Mouse (Mus musculus) 3T3-L1 (cell line): ENCODE results near the gene C1qtnf7.

ENCODE experiments used
- DNase-seq: peaks from one replicate; pipeline ENCODE4 v3.0.0-alpha.2; 2015; ENCODE audit warnings: low read depth, low spot score

The C1qtnf7 gene

GRCm38 (mm10) chr5:43539168-43539516 is 23.8 kb downstream of the C1qtnf7 start:
- no peak for DNase-seq

GRCm38 (mm10) chr5:43539871-43540270 is 24.5 kb downstream of the C1qtnf7 start:
- DNase-seq, result no peak

- no peak for DNase-seq
Measured at GRCm38 (mm10) chr5:43541492-43541891, 26.2 kb downstream of the C1qtnf7 start.

GRCm38 (mm10) chr5:43542246-43542845 is 27.0 kb downstream of the C1qtnf7 start:
- no peak for DNase-seq

GRCm38 (mm10) chr5:43549951-43550350 is 34.6 kb downstream of the C1qtnf7 start:
- no peak for DNase-seq

- DNase-seq, result no peak
Measured at GRCm38 (mm10) chr5:43550444-43550843, 35.1 kb downstream of the C1qtnf7 start.

GRCm38 (mm10) chr5:43554871-43555270 is 39.5 kb downstream of the C1qtnf7 start:
- DNase-seq, result no peak

- no peak for DNase-seq
Measured at GRCm38 (mm10) chr5:43555406-43555805, 40.1 kb downstream of the C1qtnf7 start.

- DNase-seq, result no peak
Measured at GRCm38 (mm10) chr5:43557436-43557835, 42.1 kb downstream of the C1qtnf7 start.

GRCm38 (mm10) chr5:43561639-43562252 is 46.4 kb downstream of the C1qtnf7 start:
- DNase-seq, result no peak

- DNase-seq, result no peak
Measured at GRCm38 (mm10) chr5:43569720-43570359, 54.5 kb downstream of the C1qtnf7 start.

- peak; percentile 19 for DNase-seq
Measured at GRCm38 (mm10) chr5:43582876-43583275, 67.5 kb downstream of the C1qtnf7 start.

- DNase-seq, result no peak
Measured at GRCm38 (mm10) chr5:43583326-43584120, 68.2 kb downstream of the C1qtnf7 start.

GRCm38 (mm10) chr5:43584464-43584863 is 69.1 kb downstream of the C1qtnf7 start:
- no peak for DNase-seq

- DNase-seq, result no peak
Measured at GRCm38 (mm10) chr5:43585406-43586245, 70.3 kb downstream of the C1qtnf7 start.

- DNase-seq, result no peak
Measured at GRCm38 (mm10) chr5:43588791-43589439, 73.6 kb downstream of the C1qtnf7 start.

GRCm38 (mm10) chr5:43589440-43589830 is 74.1 kb downstream of the C1qtnf7 start:
- peak; percentile 10 for DNase-seq

- DNase-seq, result peak; percentile 14
Measured at GRCm38 (mm10) chr5:43590311-43590731, 75.0 kb downstream of the C1qtnf7 start.

GRCm38 (mm10) chr5:43601601-43602000 is 86.3 kb downstream of the C1qtnf7 start:
- DNase-seq, result no peak

GRCm38 (mm10) chr5:43602518-43602917 is 87.2 kb downstream of the C1qtnf7 start:
- no peak for DNase-seq

- DNase-seq, result no peak
Measured at GRCm38 (mm10) chr5:43603559-43603958, 88.2 kb downstream of the C1qtnf7 start.
